Mouse (Mus musculus) heart, postnatal 0 days (tissue): ENCODE data around the gene Ugt1a8.

Source experiments
- CTCF ChIP-seq: IDR thresholded peaks from 2 replicates; pipeline ENCODE4 v1.5.1; 2016; ENCODE audit warnings: antibody characterized with exemption, control low read depth, low read depth
- EP300 ChIP-seq: IDR thresholded peaks from 2 replicates; pipeline ENCODE4 v1.6.1; 2016; ENCODE audit warnings: antibody characterized with exemption, low read depth

DNA sequence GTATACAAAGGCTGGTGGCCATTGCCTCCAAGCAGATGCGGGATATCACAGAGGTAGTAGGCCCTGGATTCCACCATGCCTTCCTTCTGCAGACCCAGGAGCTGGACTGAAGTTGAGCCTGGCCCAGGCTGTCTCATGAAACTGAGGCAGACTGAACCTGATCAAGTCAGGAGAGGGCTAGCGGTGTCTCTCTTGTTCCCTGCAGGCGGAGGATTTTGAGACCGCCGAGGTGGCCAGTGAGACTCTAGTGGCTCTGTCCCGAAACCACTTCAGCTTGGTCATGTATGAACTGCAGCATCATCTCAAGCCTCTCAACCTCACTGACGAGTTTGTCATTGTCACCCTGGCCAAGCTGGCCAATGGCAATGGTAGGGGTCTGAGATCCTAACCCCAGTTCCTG lies 142.8 kb downstream of the Ugt1a8 start:
- TF ChIP-seq CTCF (no peak), EP300 (no peak)
